Mouse (Mus musculus): ENCODE data around the gene Cnga3.

DNA sequence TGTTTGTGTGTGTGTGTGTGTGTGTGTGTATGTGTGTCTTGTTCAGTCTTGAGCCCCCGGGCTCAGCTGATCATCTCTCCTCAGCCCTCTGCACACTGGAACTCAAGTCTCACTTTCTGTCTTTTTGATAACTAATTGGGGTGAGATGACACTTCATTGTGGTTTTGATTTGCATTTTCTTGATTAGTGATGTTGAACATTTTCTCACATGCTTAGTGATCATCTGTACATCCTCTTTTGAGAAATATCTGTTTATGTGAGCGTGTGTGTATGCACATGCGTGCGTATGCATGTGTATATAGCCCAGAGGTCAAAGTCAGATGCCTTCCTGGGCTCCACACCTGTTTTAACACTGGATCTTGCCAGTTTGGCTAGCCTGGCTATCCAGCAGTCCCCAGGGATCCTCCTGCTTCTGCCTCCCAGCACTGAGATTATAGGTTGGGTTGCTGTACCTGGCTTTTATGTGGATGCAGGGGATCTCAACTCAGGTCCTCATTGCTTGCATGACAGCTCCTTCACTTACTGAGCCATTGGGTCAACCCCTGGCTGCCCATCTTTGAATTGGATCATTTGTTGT lies 95.8 kb downstream of the Cnga3 start:
- TF ChIP-seq EP300 (IDR thresholded peaks at IDR 0.05; ENCODE audit: insufficient read depth, low read depth, low read length) (no peak), CTCF (IDR thresholded peaks at IDR 0.05; ENCODE audit: low read depth, low read length) (no peak), POLR2A (IDR thresholded peaks at IDR 0.05; ENCODE audit: insufficient read depth, low read length) (no peak)

Measured in ES-Bruce4 (cell line).